Mouse (Mus musculus) c-Kit-positive CD71-positive TER-119-negative erythroid progenitor cells, embryonic 14.5 days (primary cell): ENCODE measurements around the gene Olfr790.

Source experiments
- DNase-seq: peaks from one replicate; pipeline ENCODE4 v3.0.0-alpha.2; 2013; ENCODE audit warnings: low read depth

Olfr790 gene

GRCm38 (mm10) chr10:129498192-129498591, at the start of gene Olfr790:
Gene Olfr790 (plus strand): TSS chr10:129498492.
- DNase-seq: no peak

GRCm38 (mm10) chr10:129461562-129461961, 36.7 kb upstream of the Olfr790 start, which contains the start of gene Olfr787:
Gene Olfr787 (plus strand): TSS chr10:129461862.
- no peak for DNase-seq

GRCm38 (mm10) chr10:129470698-129471097, 27.6 kb upstream of the Olfr790 start, which contains the start of gene Olfr788:
Gene Olfr788 (plus strand): TSS chr10:129470998.
- no peak for DNase-seq

- no peak for DNase-seq
Observed at GRCm38 (mm10) chr10:129473256-129473655, 25.0 kb upstream of the Olfr790 start.

- DNase-seq: no peak
Observed at GRCm38 (mm10) chr10:129473723-129474122, 24.6 kb upstream of the Olfr790 start.

GRCm38 (mm10) chr10:129484452-129484851, 13.8 kb upstream of the Olfr790 start, which contains the start of gene Olfr789:
Gene Olfr789 (plus strand): TSS chr10:129484752.
- DNase-seq: no peak

- no peak for DNase-seq
Observed at GRCm38 (mm10) chr10:129490101-129490500, 8.2 kb upstream of the Olfr790 start.

- DNase-seq: no peak
Observed at GRCm38 (mm10) chr10:129521492-129521891, 23.2 kb downstream of the Olfr790 start, which contains the start of gene Olfr791. Gene Olfr791 (plus strand): TSS chr10:129521792.

GRCm38 (mm10) chr10:129538862-129539261, 40.6 kb downstream of the Olfr790 start, which contains the start of gene Olfr792:
Gene Olfr792 (plus strand): TSS chr10:129539162.
- no peak for DNase-seq

GRCm38 (mm10) chr10:129549354-129549753, 51.1 kb downstream of the Olfr790 start:
- DNase-seq: no peak
